Mouse (Mus musculus) lung, embryonic 15.5 days (tissue): ENCODE data around the gene Zcchc3. TPM values are rescaled to one million over a fixed set of nuclear protein-coding genes. Genes with fewer than 3 reads are reported as not detected.

Source experiments
- ATAC-seq: fragments of 200-750 bp; cut with Nextera tagmentation; 2 replicates; pipeline ENCODE4 v1.8.0; 2017; ENCODE audit warnings: moderate number of reproducible peaks, borderline replicate concordance; ENCODE audit not compliant: low FRiP score, low TSS enrichment; ENCODE audit errors: extremely low read depth
- H3K27ac ChIP-seq: fragments of 300-500 bp; sonication (generic); 2 replicates; pipeline ENCODE4 v1.5.1; 2015; ENCODE audit warnings: moderate library complexity, mild to moderate bottlenecking, inconsistent platforms
- H3K27me3 ChIP-seq: fragments of 300-500 bp; sonication (generic); 2 replicates; pipeline ENCODE4 v1.6.1; 2015; ENCODE audit warnings: inconsistent platforms
- H3K36me3 ChIP-seq: fragments of 300-500 bp; sonication (generic); 2 replicates; pipeline ENCODE4 v1.6.1; 2015; ENCODE audit warnings: inconsistent platforms
- H3K4me1 ChIP-seq: fragments of 300-500 bp; sonication (generic); 2 replicates; pipeline ENCODE4 v1.6.1; 2015; ENCODE audit warnings: inconsistent platforms
- H3K4me2 ChIP-seq: fragments of 300-500 bp; sonication (generic); 2 replicates; pipeline ENCODE4 v1.6.1; 2015; ENCODE audit warnings: inconsistent platforms, mild to moderate bottlenecking, moderate library complexity
- H3K4me3 ChIP-seq: fragments of 300-500 bp; sonication (generic); 2 replicates; pipeline ENCODE4 v1.5.1; 2015; ENCODE audit warnings: mild to moderate bottlenecking, inconsistent platforms
- H3K9ac ChIP-seq: fragments of 300-500 bp; sonication (generic); 2 replicates; pipeline ENCODE4 v1.6.1; 2015; ENCODE audit warnings: inconsistent platforms
- H3K9me3 ChIP-seq: fragments of 300-500 bp; sonication (generic); 2 replicates; pipeline ENCODE4 v1.6.1; 2016; ENCODE audit warnings: inconsistent platforms
- WGBS: fragments of 180-500 bp; shearing (Covaris S2); methylation state at CpG from one replicate; pipeline ENCODE4 v1.1.7; 2015; 5-methylcytosine and 5-hydroxymethylcytosine counted together
- polyA plus RNA-seq: library from polyadenylated mRNA; unstranded; fragments of >200 nt; fragmentation: Nextera tagmentation; extraction: Ambion mirVana; gene quantifications from 2 replicates; pipeline ENCODE4 v1.2.1, GENCODE M21; 2015

Zcchc3 gene
- polyA plus RNA-seq, 1 experiment from 2014 or later = 37.7 TPM

DNA sequence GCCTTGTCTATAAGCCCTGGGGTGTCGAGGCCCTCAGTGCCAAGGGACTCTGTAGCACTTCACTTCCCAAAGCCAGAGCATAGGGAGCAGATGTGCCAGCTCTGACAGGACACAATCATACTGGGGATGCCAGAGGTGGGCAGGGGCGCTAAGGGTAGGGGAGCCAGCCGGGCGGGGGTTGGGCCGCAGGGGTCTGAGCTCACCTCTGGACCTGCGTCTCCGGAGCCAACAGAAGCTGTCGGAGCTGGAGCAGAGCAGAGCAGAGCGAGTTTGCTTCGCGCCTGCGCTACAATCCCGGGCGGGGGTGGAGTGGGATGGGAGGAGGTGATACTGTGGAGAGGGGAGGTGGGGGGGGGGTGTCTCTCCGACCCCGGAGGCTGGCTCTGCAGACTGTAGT, 38.5 kb downstream of the Zcchc3 start, which contains the start of gene Nrsn2:
Nrsn2 (minus strand) TSS at position 294 of the 397 bp plus-strand sequence.
- peak; percentile 68; the same call in 1 of the 2 replicates for ATAC-seq
- 2% methylated on average over 16 of the region's 16 CpGs for WGBS
- Histone ChIP-seq H3K4me3 (no peak within 1 kb of the TSS), H3K27ac (no peak within 1 kb of the TSS), H3K9ac (no peak within 1 kb of the TSS), H3K4me1 (0 out of 2 replicates have a peak, but pooled peaks cover 8% of the 10 kb centered on the region), H3K27me3 (peaks cover 33% of the 10 kb centered on the region), H3K9me3 (no peaks in the 10 kb centered on the region), H3K36me3 (no peaks in the 10 kb centered on the region), H3K4me2 (no peak within 1 kb of the TSS; the same call in 1 of the 2 replicates)

DNA sequence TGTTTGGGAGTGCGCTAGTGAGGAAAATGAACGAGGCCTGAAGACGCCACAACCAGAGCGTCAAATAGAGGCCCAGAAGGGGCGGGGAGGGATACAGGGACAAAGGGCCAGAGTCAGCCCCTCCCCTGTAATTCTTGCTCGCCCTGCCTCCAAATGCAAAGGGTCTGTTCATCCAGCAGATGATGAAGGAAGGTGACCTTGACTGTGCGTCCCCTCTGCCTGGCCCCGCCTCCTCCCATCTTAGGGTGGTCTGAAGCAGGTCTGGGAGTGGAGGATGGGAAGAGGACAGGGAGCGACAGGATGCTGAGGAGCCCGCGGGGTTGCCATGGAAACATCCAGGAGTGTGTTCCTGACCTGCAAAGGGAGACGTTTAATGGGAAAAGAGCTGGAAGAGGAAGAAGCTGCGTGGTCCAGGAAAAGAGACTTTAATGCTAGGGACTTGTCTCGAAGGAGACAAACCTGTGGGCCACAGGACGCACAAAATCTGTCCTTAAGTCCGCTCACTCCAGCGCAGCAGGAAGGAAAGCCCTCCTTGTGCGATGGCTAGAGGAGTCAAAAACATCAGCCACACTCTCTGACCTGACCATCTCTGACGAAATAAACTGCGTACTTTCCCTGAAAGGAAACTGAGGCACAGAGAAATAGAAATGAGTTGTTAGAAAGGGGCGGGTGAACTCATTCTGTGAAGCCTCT, 39.0 kb downstream of the Zcchc3 start:
- Histone ChIP-seq H3K4me2 (no peak overlapping the region; the same call in 1 of the 2 replicates), H3K4me1 (0 out of 2 replicates have a peak, but pooled peaks cover 8% of the 10 kb centered on the region), H3K9me3 (no peaks in the 10 kb centered on the region), H3K36me3 (no peaks in the 10 kb centered on the region), H3K27ac (no peak overlapping the region), H3K9ac (no peak overlapping the region), H3K4me3 (no peak overlapping the region), H3K27me3 (peaks cover 33% of the 10 kb centered on the region)
- WGBS = 8% methylated on average over 21 of the region's 21 CpGs
- ATAC-seq = 0 out of 2 replicates have a peak, but pooled peaks have one; percentile 36

DNA sequence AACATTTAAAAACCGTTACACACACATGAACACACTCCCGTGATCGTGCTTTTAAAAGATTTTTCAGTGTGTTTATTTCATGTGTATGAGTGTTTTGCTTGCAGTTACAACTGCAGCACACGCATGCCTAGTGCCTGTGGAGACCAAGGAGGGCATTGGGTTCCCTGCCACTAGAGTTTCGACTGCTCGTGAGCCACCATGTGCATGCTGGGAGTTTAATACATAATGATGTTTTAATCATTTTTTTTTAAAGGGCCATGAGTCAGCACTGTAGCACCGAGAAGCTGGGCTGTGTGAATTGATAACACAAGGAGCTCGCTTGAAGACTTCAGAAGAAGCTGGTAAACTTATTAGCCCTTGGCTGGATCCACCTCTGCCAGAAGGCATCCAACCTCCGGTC, 41.3 kb downstream of the Zcchc3 start:
- Histone ChIP-seq H3K4me3 (no peak overlapping the region), H3K27me3 (peaks cover 33% of the 10 kb centered on the region), H3K36me3 (no peaks in the 10 kb centered on the region), H3K4me2 (no peak overlapping the region), H3K9me3 (no peaks in the 10 kb centered on the region), H3K4me1 (peaks cover 8% of the 10 kb centered on the region; the same call in 1 of the 2 replicates), H3K9ac (no peak overlapping the region), H3K27ac (no peak overlapping the region)
- WGBS = 72% methylated on average over 9 of the region's 9 CpGs
- ATAC-seq = no peak

DNA sequence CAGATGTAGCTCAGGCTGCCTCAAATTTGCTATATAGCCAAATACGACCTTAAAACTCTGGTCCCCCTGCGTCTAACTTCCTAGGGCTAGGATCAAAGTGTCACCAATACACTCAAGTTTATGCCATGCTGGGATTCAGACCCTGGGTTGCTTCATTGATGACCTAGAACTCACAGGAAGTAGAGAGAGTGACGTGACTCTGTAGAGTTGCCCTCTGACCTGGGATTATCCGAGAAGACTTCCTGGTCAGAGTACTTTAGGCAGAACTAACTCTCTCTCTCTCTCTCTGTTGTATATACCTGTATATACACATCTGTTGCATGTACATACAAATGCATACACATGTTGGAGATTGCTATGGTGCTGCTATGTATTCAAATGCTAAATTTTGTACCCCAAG, 42.2 kb downstream of the Zcchc3 start:
- H3K36me3 ChIP-seq = no peaks in the 10 kb centered on the region
- peaks cover 33% of the 10 kb centered on the region for H3K27me3 ChIP-seq
- no peak overlapping the region for H3K27ac ChIP-seq
- WGBS = 60% methylated on average over 4 of the region's 4 CpGs
- H3K9me3 ChIP-seq = no peaks in the 10 kb centered on the region
- H3K4me3 ChIP-seq = no peak overlapping the region
- no peak for ATAC-seq
- H3K4me2 ChIP-seq = no peak overlapping the region
- no peak overlapping the region for H3K9ac ChIP-seq
- H3K4me1 ChIP-seq = peaks cover 8% of the 10 kb centered on the region; the same call in 1 of the 2 replicates

DNA sequence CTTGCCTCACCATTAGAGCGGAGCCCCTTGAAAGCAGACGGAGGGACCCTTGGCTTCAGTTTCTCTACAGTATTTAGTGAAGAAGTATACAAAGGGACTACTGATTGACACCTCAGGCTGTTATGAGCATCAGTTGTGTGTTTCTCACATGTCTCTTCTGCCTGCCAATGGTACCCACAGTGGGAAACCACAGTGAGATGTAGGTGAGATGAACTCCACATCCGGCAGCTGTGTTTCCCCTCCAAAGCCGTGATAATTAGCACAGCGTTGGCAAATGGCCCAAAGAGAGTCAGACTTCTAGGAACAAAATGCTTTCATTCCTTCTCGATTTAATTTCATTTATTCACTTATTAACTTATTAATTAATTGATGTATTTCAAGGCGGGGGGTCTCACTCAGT, 42.7 kb downstream of the Zcchc3 start:
- Histone ChIP-seq H3K4me1 (peaks cover 8% of the 10 kb centered on the region; the same call in 1 of the 2 replicates), H3K4me2 (no peak overlapping the region), H3K4me3 (no peak overlapping the region), H3K27ac (no peak overlapping the region), H3K9ac (no peak overlapping the region), H3K27me3 (peaks cover 32% of the 10 kb centered on the region), H3K9me3 (no peaks in the 10 kb centered on the region), H3K36me3 (no peaks in the 10 kb centered on the region)
- no peak for ATAC-seq
- whole genome bisulfite sequencing = 70% methylated on average over 7 of the region's 7 CpGs

DNA sequence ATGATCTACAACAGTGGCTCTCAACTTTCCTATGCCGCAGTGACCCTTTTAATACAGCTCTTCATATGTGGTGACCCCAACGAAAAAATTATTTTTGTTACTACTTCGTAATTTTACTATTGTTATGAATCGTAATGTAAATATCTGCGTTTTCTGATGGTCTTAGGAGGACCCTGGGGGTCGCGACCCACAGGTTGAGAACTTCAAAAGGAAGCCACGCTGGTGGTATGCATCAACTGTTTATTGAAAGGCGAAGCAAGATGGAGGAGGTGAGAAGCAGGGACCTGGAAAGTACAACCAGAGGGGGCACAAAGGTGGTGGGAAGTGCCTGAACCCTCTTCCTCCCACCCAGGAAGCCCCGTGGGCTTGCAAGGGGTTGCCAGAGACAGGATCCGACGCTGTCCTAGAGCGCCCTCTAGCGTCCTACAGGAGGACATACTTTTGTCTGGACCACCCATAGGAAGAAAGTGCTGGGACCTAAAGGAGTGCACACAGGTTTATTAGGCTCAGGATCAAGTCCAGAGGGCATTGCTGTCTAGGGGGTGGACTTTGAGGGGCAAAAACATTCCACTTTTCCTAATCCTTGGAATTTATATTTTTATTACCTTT, 46.2 kb downstream of the Zcchc3 start:
- Histone ChIP-seq H3K27ac (no peak overlapping the region), H3K4me2 (peak overlapping the region; percentile 28; the same call in 1 of the 2 replicates), H3K27me3 (0 out of 2 replicates have a peak, but pooled peaks cover 1% of the 10 kb centered on the region), H3K36me3 (no peaks in the 10 kb centered on the region), H3K4me1 (peaks cover 4% of the 10 kb centered on the region; the same call in 1 of the 2 replicates), H3K9me3 (no peaks in the 10 kb centered on the region), H3K4me3 (no peak overlapping the region), H3K9ac (no peak overlapping the region)
- 21% methylated on average over 14 of the region's 14 CpGs for WGBS
- peak; percentile 16; the same call in 1 of the 2 replicates for ATAC-seq

DNA sequence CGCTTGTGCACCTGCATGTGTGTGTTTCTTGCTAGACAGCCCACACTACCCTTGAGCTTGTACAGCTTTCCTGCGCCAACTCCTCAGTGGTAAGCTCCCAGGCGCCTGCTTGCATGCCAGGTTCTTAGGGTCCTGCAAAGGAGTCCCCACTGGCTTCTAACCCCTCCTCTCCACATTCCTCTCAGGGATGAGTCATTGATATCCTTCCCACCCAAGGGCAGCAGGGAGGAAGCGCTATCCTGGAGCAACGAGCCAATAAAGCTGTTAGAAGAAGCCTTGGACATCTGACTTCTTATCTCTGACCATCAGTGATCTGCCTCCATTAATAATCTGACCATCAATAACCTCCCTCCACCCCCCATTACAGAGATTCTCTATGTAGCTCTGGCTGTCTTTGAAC, 46.9 kb downstream of the Zcchc3 start:
- H3K27me3 ChIP-seq = no peaks in the 10 kb centered on the region
- H3K4me1 ChIP-seq = peaks cover 7% of the 10 kb centered on the region; the same call in 1 of the 2 replicates
- WGBS = 60% methylated on average over 5 of the region's 5 CpGs
- H3K4me3 ChIP-seq = no peak overlapping the region
- H3K27ac ChIP-seq = no peak overlapping the region
- no peak overlapping the region for H3K9ac ChIP-seq
- ATAC-seq = no peak
- no peaks in the 10 kb centered on the region for H3K9me3 ChIP-seq
- H3K36me3 ChIP-seq = no peaks in the 10 kb centered on the region
- H3K4me2 ChIP-seq = no peak overlapping the region

DNA sequence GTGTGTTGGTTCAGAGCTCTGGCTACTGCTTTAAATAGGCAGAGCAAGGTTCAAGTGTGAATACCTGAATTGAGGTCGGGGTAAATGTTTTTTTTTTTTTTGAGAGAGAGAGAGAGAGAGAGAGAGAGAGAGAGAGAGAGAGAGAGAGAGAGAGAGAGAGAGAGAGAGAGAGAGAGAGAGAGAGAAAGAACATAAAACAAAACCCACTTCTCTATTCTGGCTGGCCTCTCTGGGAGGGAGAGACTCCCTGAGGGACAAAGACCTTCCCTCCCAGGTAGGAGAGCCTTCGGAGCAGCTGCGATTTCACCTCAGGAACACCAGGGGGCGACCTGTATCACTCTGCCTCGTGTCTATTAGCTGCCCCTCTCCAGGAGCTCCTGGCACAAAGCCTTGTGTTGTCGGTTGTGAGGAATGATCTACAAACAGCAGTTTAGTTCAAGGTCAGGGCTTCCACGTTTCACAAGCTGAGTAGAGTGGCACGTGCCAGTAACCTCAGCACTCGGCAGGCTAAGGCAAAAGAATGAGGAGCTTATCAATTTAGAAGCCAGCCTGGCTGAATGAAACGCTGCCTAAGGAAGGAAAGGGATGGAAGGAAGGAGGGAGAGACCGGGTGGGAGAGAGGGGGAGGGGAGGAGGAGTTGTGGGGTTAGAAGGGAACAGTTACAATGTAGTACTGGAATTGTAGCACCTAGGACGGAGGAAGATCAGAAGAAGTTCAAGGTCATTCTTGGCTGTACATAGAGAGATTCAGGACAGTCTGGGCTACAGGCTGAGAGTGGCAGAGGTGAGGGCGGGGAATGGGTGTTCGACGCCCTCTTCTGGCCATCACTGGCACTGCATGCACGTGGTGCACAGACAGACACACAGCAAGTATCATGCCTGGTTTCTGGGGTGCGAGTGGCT, 51.3 kb downstream of the Zcchc3 start:
- peak overlapping the region; percentile 65 for H3K27ac ChIP-seq
- H3K36me3 ChIP-seq = no peaks in the 10 kb centered on the region
- WGBS = 8% methylated on average over 17 of the region's 17 CpGs
- no peak overlapping the region for H3K9ac ChIP-seq
- peak overlapping the region; percentile 15; the same call in 1 of the 2 replicates for H3K4me3 ChIP-seq
- peak; percentile 47; the same call in 1 of the 2 replicates for ATAC-seq
- peaks cover 16% of the 10 kb centered on the region for H3K4me1 ChIP-seq
- H3K4me2 ChIP-seq = peak overlapping the region; percentile 47
- no peaks in the 10 kb centered on the region for H3K9me3 ChIP-seq
- H3K27me3 ChIP-seq = no peaks in the 10 kb centered on the region

Other genes with a start within 250 kb of the Zcchc3 start
- gene Csnk2a1, start 188.2 kb downstream of the Zcchc3 start, polyA plus RNA-seq = 76.7 and 83.7 TPM in 2 replicates
- gene Tbc1d20, start 121.2 kb downstream of the Zcchc3 start, polyA plus RNA-seq = 37.3 and 40.3 TPM in 2 replicates
- 89.7 and 94.4 TPM in 2 replicates for gene Rbck1, start 82.4 kb downstream of the Zcchc3 start, polyA plus RNA-seq
- gene Trib3, start 71.0 kb downstream of the Zcchc3 start, polyA plus RNA-seq = 4.1 and 5.0 TPM in 2 replicates
- 0.14 and 0.36 TPM in 2 replicates for gene Nrsn2, start 38.4 kb downstream of the Zcchc3 start, polyA plus RNA-seq
- 10.5 and 11.3 TPM in 2 replicates for gene Sox12, start 17.0 kb downstream of the Zcchc3 start, polyA plus RNA-seq
- gene 6820408C15Rik, start 560 bp upstream of the Zcchc3 start, polyA plus RNA-seq = 3.0 and 3.1 TPM in 2 replicates
- not detected in 2 replicates for gene Defb23, start 49.6 kb upstream of the Zcchc3 start, polyA plus RNA-seq
- gene Defb20, start 62.0 kb upstream of the Zcchc3 start, polyA plus RNA-seq = not detected in 2 replicates
- gene Defb22, start 75.1 kb upstream of the Zcchc3 start, polyA plus RNA-seq = not detected in 2 replicates
- gene Defb26, start 96.7 kb upstream of the Zcchc3 start, polyA plus RNA-seq = not detected in 2 replicates
- not detected in 2 replicates for gene Defb28, start 103.2 kb upstream of the Zcchc3 start, polyA plus RNA-seq
- gene Defb29, start 125.1 kb upstream of the Zcchc3 start, polyA plus RNA-seq = not detected in 2 replicates
- gene Gm17416, start 154.3 kb upstream of the Zcchc3 start, polyA plus RNA-seq = not detected in 2 replicates
- not detected in 2 replicates for gene Defb21, start 157.7 kb upstream of the Zcchc3 start, polyA plus RNA-seq
- not detected in 2 replicates for gene Defb19, start 165.3 kb upstream of the Zcchc3 start, polyA plus RNA-seq
- gene Defb45, start 184.4 kb upstream of the Zcchc3 start, polyA plus RNA-seq = not detected in 2 replicates
- gene Defb36, start 189.3 kb upstream of the Zcchc3 start, polyA plus RNA-seq = not detected in 2 replicates
- 1.7 TPM in 1 of 2 replicates, not detected in the other for gene Defb25, start 208.0 kb upstream of the Zcchc3 start, polyA plus RNA-seq
- 8.0 and 8.5 TPM in 2 replicates for gene Rem1, start 211.9 kb upstream of the Zcchc3 start, polyA plus RNA-seq